Mouse (Mus musculus): ENCODE data around the gene Saa1.

DNA sequence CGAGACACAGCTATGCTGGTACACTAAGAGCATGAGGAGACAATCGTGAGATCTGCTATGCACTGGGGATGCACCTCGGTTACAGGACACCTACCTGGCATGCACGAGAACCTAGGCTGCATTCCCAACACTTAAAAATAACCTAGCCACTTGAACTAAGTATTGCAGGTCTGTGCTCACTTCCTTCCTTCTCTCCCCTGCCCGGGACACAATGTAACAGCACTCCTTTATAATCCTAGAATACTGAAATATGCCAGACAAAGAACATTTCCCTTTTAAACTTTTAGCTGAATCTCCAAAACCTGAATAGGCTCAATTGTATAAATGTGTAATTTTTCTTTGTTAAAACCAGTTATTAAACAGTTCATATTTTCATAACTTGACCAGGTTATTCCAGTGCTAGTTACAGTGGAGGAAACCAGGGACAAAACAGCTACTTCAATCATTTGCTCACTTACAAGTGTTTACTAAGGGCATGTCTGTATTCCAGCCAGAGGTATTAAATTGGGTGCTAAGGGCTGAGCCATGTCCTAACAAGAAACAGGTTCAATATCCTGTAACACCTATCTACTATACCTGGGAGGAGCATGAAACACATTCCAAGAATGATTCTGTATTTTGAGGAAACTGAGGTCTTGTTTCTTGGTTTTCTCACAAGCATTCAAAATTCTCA is 46.5 kb upstream of the Saa1 start:
- no peak for TF ChIP-seq CEBPB (IDR thresholded peaks at IDR 0.05; ENCODE audit: insufficient read depth, poor library complexity, severe bottlenecking)
- TF ChIP-seq USF1 (IDR thresholded peaks at IDR 0.05; ENCODE audit: low read depth) = no peak
- TF ChIP-seq POLR2A (IDR thresholded peaks at IDR 0.05; ENCODE audit: insufficient read length, low read depth) = no peak
- TF ChIP-seq MAX (IDR thresholded peaks at IDR 0.05; ENCODE audit: low read depth) = no peak
- TF ChIP-seq REST (IDR thresholded peaks at IDR 0.05; ENCODE audit: insufficient read depth, insufficient read length) = no peak
- no peak for TF ChIP-seq TCF12 (IDR thresholded peaks at IDR 0.05; ENCODE audit: insufficient read depth, poor library complexity, severe bottlenecking)
- no peak for TF ChIP-seq POLR2AphosphoS2 (IDR thresholded peaks at IDR 0.05; ENCODE audit: insufficient read length, low read depth)
- TF ChIP-seq E2F4 (IDR thresholded peaks at IDR 0.05; ENCODE audit: insufficient read depth) = no peak
- no peak for TF ChIP-seq SRF (IDR thresholded peaks at IDR 0.05; ENCODE audit: control insufficient read depth, insufficient read length, low read depth)
- no peak for TF ChIP-seq MYOG (IDR thresholded peaks at IDR 0.05; ENCODE audit: control insufficient read depth in 1 of 3, insufficient read depth in 1 of 3, insufficient read length in 2 of 3, low read depth in 2 of 3)
- TF ChIP-seq TCF3 (IDR thresholded peaks at IDR 0.05; ENCODE audit: insufficient read length, low read depth) = no peak
